Mouse (Mus musculus): Measurements from ENCODE around the gene Fhl3. TPM values are rescaled to one million over a fixed set of nuclear protein-coding genes. Genes with fewer than 3 reads are reported as not detected.

Fhl3 gene
- polyA plus RNA-seq, 1 experiment from 2014 or later: 10.2 TPM

DNA sequence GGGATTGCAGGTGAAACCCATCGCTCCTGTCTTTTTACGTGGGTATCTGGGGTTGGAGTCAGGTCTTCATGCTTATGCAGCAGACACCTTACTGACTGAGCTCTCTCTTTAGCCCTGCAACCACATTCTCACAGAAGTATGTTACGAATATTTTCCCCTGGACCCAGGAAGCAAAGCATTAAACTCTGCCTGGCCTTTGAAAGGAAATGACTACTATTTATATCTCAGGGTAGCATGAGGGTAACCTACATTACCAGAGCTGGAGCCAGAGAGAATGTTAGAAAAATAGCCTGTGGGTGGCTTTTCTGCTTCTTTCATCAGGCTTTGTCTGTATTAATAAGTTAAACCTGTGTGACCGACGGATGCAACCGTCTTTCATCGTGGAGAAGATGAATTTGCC lies 55.0 kb downstream of the Fhl3 start:
- DNase-seq (ENCODE audit: low spot score): no peak

MicroRNAs encoded within 50 kb of the gene (microRNA counts, 519-probe panel; counts per million panel counts)
- microRNA mmu-miR-697: 473 counts per million, percentile 71 among the panel's probes with 10 or more counts
- microRNA mmu-miR-698: 473 counts per million, percentile 71 among the panel's probes with 10 or more counts

Small RNA genes within 50 kb of the gene (microRNA-seq; reads per million reads assigned to microRNA genes)
- gene Gm24721 (ENCODE audit: borderline number of aligned reads) (not detected), gene Mir697 (ENCODE audit: borderline number of aligned reads) (not detected), gene Mir698 (ENCODE audit: borderline number of aligned reads) (not detected)

Other genes with a start within 250 kb of the Fhl3 start
- not detected in 2 replicates for gene 3100002H09Rik, start 89.9 kb upstream of the Fhl3 start, polyA plus RNA-seq (2015; fragmentation: Nextera tagmentation; extraction: Ambion mirVana)
- gene Pou3f1, start 43.9 kb upstream of the Fhl3 start, polyA plus RNA-seq (2015; fragmentation: Nextera tagmentation; extraction: Ambion mirVana): 0.12 and 0.18 TPM in 2 replicates
- gene Utp11, start 7.1 kb upstream of the Fhl3 start, polyA plus RNA-seq (2015; fragmentation: Nextera tagmentation; extraction: Ambion mirVana): 76.4 and 76.7 TPM in 2 replicates
- gene Sf3a3, start 14.1 kb downstream of the Fhl3 start, polyA plus RNA-seq (2015; fragmentation: Nextera tagmentation; extraction: Ambion mirVana): 136 and 155 TPM in 2 replicates
- gene Inpp5b, start 41.1 kb downstream of the Fhl3 start, polyA plus RNA-seq (2015; fragmentation: Nextera tagmentation; extraction: Ambion mirVana): 45.8 and 46.8 TPM in 2 replicates
- 13.2 and 14.2 TPM in 2 replicates for gene Mtf1, start 101.4 kb downstream of the Fhl3 start, polyA plus RNA-seq (2015; fragmentation: Nextera tagmentation; extraction: Ambion mirVana)
- 42.2 and 49.4 TPM in 2 replicates for gene Yrdc, start 150.0 kb downstream of the Fhl3 start, polyA plus RNA-seq (2015; fragmentation: Nextera tagmentation; extraction: Ambion mirVana)
- gene 1110065P20Rik, start 150.5 kb downstream of the Fhl3 start, polyA plus RNA-seq (2015; fragmentation: Nextera tagmentation; extraction: Ambion mirVana): 37.4 and 42.6 TPM in 2 replicates
- 0.15 and 0.25 TPM in 2 replicates for gene Maneal, start 161.5 kb downstream of the Fhl3 start, polyA plus RNA-seq (2015; fragmentation: Nextera tagmentation; extraction: Ambion mirVana)
- not detected in 2 replicates for gene Epha10, start 180.2 kb downstream of the Fhl3 start, polyA plus RNA-seq (2015; fragmentation: Nextera tagmentation; extraction: Ambion mirVana)
- 9.0 and 10.6 TPM in 2 replicates for gene 9930104L06Rik, start 236.3 kb downstream of the Fhl3 start, polyA plus RNA-seq (2015; fragmentation: Nextera tagmentation; extraction: Ambion mirVana)
- 116 and 154 TPM in 2 replicates for gene Cdca8, start 238.6 kb downstream of the Fhl3 start, polyA plus RNA-seq (2015; fragmentation: Nextera tagmentation; extraction: Ambion mirVana)

Measured in thymus, postnatal 0 days (tissue).